Mouse (Mus musculus) liver, adult 2 months (tissue): ENCODE measurements at regions not wholly inside any gene's neighbourhood (a gene's known extent, or its start where the extent isn't known, plus 50 kb on each side); places are given as distances from the start of the nearest gene placed in this dataset.

Experiments used
- DNase-seq: peaks from one replicate; pipeline ENCODE4 v3.0.0-alpha.2; 2011; ENCODE audit warnings: low read depth, low spot score; ENCODE audit errors: extremely low read depth
- H3K27ac ChIP-seq: fragments of 200-500 bp; replicated peaks from 2 replicates; pipeline ENCODE4 v1.5.1; 2012; ENCODE audit warnings: low read depth, mild to moderate bottlenecking, control low read depth, inconsistent platforms, low read length; ENCODE audit not compliant: insufficient read depth
- H3K27me3 ChIP-seq: fragments of 200-500 bp; 2 replicates; pipeline ENCODE4 v1.6.1; 2012; ENCODE audit warnings: mild to moderate bottlenecking, moderate library complexity, low read length, inconsistent platforms; ENCODE audit not compliant: control insufficient read depth, insufficient read depth
- H3K36me3 ChIP-seq: fragments of 200-500 bp; 2 replicates; pipeline ENCODE4 v1.6.1; 2012; ENCODE audit warnings: low read length, inconsistent platforms; ENCODE audit not compliant: control insufficient read depth, insufficient read depth
- H3K4me1 ChIP-seq: fragments of 200-500 bp; 2 replicates; pipeline ENCODE4 v1.6.1; 2011; ENCODE audit warnings: low read length; ENCODE audit not compliant: control insufficient read depth, insufficient read depth
- H3K4me3 ChIP-seq: fragments of 200-500 bp; 2 replicates; pipeline ENCODE4 v1.5.1; 2011; ENCODE audit warnings: low read depth, mild to moderate bottlenecking, control low read depth, low read length, moderate library complexity; ENCODE audit not compliant: insufficient read depth
- H3K79me2 ChIP-seq: fragments of 200-500 bp; 2 replicates; pipeline ENCODE4 v1.6.1; 2012; ENCODE audit warnings: inconsistent platforms, mild to moderate bottlenecking, low read length, moderate library complexity; ENCODE audit not compliant: control insufficient read depth, insufficient read depth
- H3K9ac ChIP-seq: fragments of 200-500 bp; 2 replicates; pipeline ENCODE4 v1.6.1; 2012; ENCODE audit warnings: low read depth, mild to moderate bottlenecking, control low read depth, inconsistent platforms, low read length
- CTCF ChIP-seq: fragments of 200-500 bp; IDR thresholded peaks from 2 replicates; pipeline ENCODE4 v1.5.1; 2011; ENCODE audit warnings: low read depth, low read length, control low read depth
- POLR2A ChIP-seq: fragments of 200-500 bp; IDR thresholded peaks from 2 replicates; pipeline ENCODE4 v1.6.1; 2011; ENCODE audit warnings: low read length, control low read depth; ENCODE audit not compliant: insufficient read depth; ENCODE audit errors: extremely low read depth
- WGBS: fragments of 180-500 bp; shearing (Covaris S2); methylation state at CpG from one replicate; pipeline ENCODE4 v1.1.7; 2018; 5-methylcytosine and 5-hydroxymethylcytosine counted together

- Histone ChIP-seq H3K27ac (no peak overlapping the region), H3K27me3 (no peaks in the 10 kb centered on the region), H3K9ac (no peak overlapping the region), H3K36me3 (no peaks in the 10 kb centered on the region), H3K79me2 (no peaks in the 10 kb centered on the region), H3K4me3 (no peak overlapping the region), H3K4me1 (no peaks in the 10 kb centered on the region)
- WGBS = 78% methylated on average over 9 of the region's 9 CpGs
- no peak for DNase-seq
- TF ChIP-seq CTCF (no peak), POLR2A (no peak)
Observed at GRCm38 (mm10) chr1:57208415-57208814, 169.0 kb upstream of the 1700066M21Rik start.

GRCm38 (mm10) chr1:57209281-57209680 is 168.1 kb upstream of the 1700066M21Rik start:
- no peaks in the 10 kb centered on the region for H3K4me1 ChIP-seq
- no peaks in the 10 kb centered on the region for H3K79me2 ChIP-seq
- DNase-seq = no peak
- TF ChIP-seq CTCF (no peak), POLR2A (no peak)
- no peak overlapping the region for H3K4me3 ChIP-seq
- no peak overlapping the region for H3K27ac ChIP-seq
- H3K36me3 ChIP-seq = no peaks in the 10 kb centered on the region
- no peaks in the 10 kb centered on the region for H3K27me3 ChIP-seq
- no peak overlapping the region for H3K9ac ChIP-seq
- 63% methylated on average over 2 of the region's 2 CpGs for WGBS

- no peak for DNase-seq
- no peak for TF ChIP-seq CTCF
- no peak for TF ChIP-seq POLR2A
- no peak overlapping the region for H3K27ac ChIP-seq
- H3K9ac ChIP-seq = no peak overlapping the region
- no peak overlapping the region for H3K4me3 ChIP-seq
- no peaks in the 10 kb centered on the region for H3K79me2 ChIP-seq
- 68% methylated on average over 2 of the region's 2 CpGs for WGBS
- H3K27me3 ChIP-seq = no peaks in the 10 kb centered on the region
- H3K4me1 ChIP-seq = no peaks in the 10 kb centered on the region
- H3K36me3 ChIP-seq = no peaks in the 10 kb centered on the region
Observed at GRCm38 (mm10) chr1:57211046-57211445, 166.4 kb upstream of the 1700066M21Rik start.

GRCm38 (mm10) chr1:57213428-57213874 is 164.0 kb upstream of the 1700066M21Rik start:
- Histone ChIP-seq H3K9ac (no peak overlapping the region), H3K27me3 (no peaks in the 10 kb centered on the region), H3K4me1 (no peaks in the 10 kb centered on the region), H3K36me3 (no peaks in the 10 kb centered on the region), H3K27ac (no peak overlapping the region), H3K79me2 (no peaks in the 10 kb centered on the region), H3K4me3 (no peak overlapping the region)
- no peak for TF ChIP-seq POLR2A
- TF ChIP-seq CTCF = no peak
- 74% methylated on average over 16 of the region's 16 CpGs for WGBS
- DNase-seq = no peak

GRCm38 (mm10) chr1:57214266-57214665 is 163.2 kb upstream of the 1700066M21Rik start:
- Histone ChIP-seq H3K27me3 (no peaks in the 10 kb centered on the region), H3K36me3 (no peaks in the 10 kb centered on the region), H3K27ac (no peak overlapping the region), H3K4me3 (no peak overlapping the region), H3K4me1 (no peaks in the 10 kb centered on the region), H3K79me2 (no peaks in the 10 kb centered on the region), H3K9ac (no peak overlapping the region)
- TF ChIP-seq CTCF (no peak), POLR2A (no peak)
- no peak for DNase-seq
- WGBS = 58% methylated on average over 2 of the region's 2 CpGs

- Histone ChIP-seq H3K4me3 (no peak overlapping the region), H3K36me3 (no peaks in the 10 kb centered on the region), H3K27me3 (no peaks in the 10 kb centered on the region), H3K27ac (no peak overlapping the region), H3K9ac (no peak overlapping the region), H3K79me2 (no peaks in the 10 kb centered on the region), H3K4me1 (no peaks in the 10 kb centered on the region)
- 87% methylated on average over 8 of the region's 8 CpGs for WGBS
- TF ChIP-seq CTCF (no peak), POLR2A (no peak)
- no peak for DNase-seq
Observed at GRCm38 (mm10) chr1:57217656-57218055, 159.8 kb upstream of the 1700066M21Rik start.
